Mouse (Mus musculus) neural tube, embryonic 13.5 days (tissue): Measurements from ENCODE around the gene Ccser1. TPM values are rescaled to one million over a fixed set of nuclear protein-coding genes. Genes with fewer than 3 reads are reported as not detected.
"Not testable (repeated sequence)": the region's sequence is repeated elsewhere in the genome, so short reads cannot be mapped to it uniquely, and the experiment has no call there.

Source experiments
- ATAC-seq: fragments of 200-750 bp; cut with Nextera tagmentation; 2 replicates; pipeline ENCODE4 v1.8.0; 2017; ENCODE audit warnings: low read depth, mild to moderate bottlenecking, moderate TSS enrichment, moderate library complexity
- H3K27ac ChIP-seq: fragments of 300-500 bp; sonication (generic); replicated peaks from 2 replicates; pipeline ENCODE4 v1.5.1; 2015; ENCODE audit warnings: moderate library complexity, mild to moderate bottlenecking, inconsistent platforms
- H3K27me3 ChIP-seq: fragments of 300-500 bp; sonication (generic); 2 replicates; pipeline ENCODE4 v1.6.1; 2015; ENCODE audit warnings: mild to moderate bottlenecking, inconsistent platforms
- H3K36me3 ChIP-seq: fragments of 300-500 bp; sonication (generic); 2 replicates; pipeline ENCODE4 v1.6.1; 2015; ENCODE audit warnings: mild to moderate bottlenecking, inconsistent platforms
- H3K4me1 ChIP-seq: fragments of 300-500 bp; sonication (generic); replicated peaks from 2 replicates; pipeline ENCODE4 v1.6.1; 2015; ENCODE audit warnings: inconsistent platforms
- H3K4me2 ChIP-seq: fragments of 300-500 bp; sonication (generic); 2 replicates; pipeline ENCODE4 v1.6.1; 2015; ENCODE audit warnings: inconsistent platforms, mild to moderate bottlenecking, moderate library complexity
- H3K4me3 ChIP-seq: fragments of 300-500 bp; sonication (generic); 2 replicates; pipeline ENCODE4 v1.5.1; 2015; ENCODE audit warnings: mild to moderate bottlenecking, inconsistent platforms
- H3K9ac ChIP-seq: fragments of 300-500 bp; sonication (generic); 2 replicates; pipeline ENCODE4 v1.6.1; 2015; ENCODE audit warnings: moderate library complexity, mild to moderate bottlenecking, inconsistent platforms
- H3K9me3 ChIP-seq: fragments of 300-500 bp; sonication (generic); 2 replicates; pipeline ENCODE4 v1.6.1; 2016; ENCODE audit warnings: inconsistent platforms
- WGBS: fragments of 180-500 bp; shearing (Covaris S2); methylation state at CpG from one replicate; pipeline ENCODE4 v1.1.7; 2015; 5-methylcytosine and 5-hydroxymethylcytosine counted together
- polyA plus RNA-seq: library from polyadenylated mRNA; unstranded; fragments of >200 nt; fragmentation: Nextera tagmentation; extraction: Ambion mirVana; gene quantifications from 2 replicates; pipeline ENCODE4 v1.2.1, GENCODE M21; 2015

The Ccser1 gene
- polyA plus RNA-seq, 1 experiment from 2014 or later, result 23.1 TPM

- no peaks in the 10 kb centered on the region for H3K9me3 ChIP-seq
- no peaks in the 10 kb centered on the region for H3K27me3 ChIP-seq
- no peak overlapping the region for H3K9ac ChIP-seq
- H3K4me3 ChIP-seq, result no peak overlapping the region
- 47% methylated on average over 5 of the region's 5 CpGs for WGBS
- H3K27ac ChIP-seq, result no peak overlapping the region
- H3K4me1 ChIP-seq, result peaks cover 25% of the 10 kb centered on the region
- no peak overlapping the region for H3K4me2 ChIP-seq
- no peak for ATAC-seq
- H3K36me3 ChIP-seq, result no peaks in the 10 kb centered on the region
These were observed 50.1 kb downstream of the Ccser1 start for GRCm38 (mm10) chr6:61230058-61230718.

- 64% methylated on average over 5 of the region's 5 CpGs for WGBS
- Histone ChIP-seq H3K27me3 (no peaks in the 10 kb centered on the region), H3K27ac (no peak overlapping the region), H3K4me1 (peaks cover 25% of the 10 kb centered on the region), H3K4me2 (no peak overlapping the region), H3K36me3 (no peaks in the 10 kb centered on the region), H3K9ac (no peak overlapping the region), H3K4me3 (no peak overlapping the region), H3K9me3 (no peaks in the 10 kb centered on the region)
- no peak for ATAC-seq
These were observed 52.9 kb downstream of the Ccser1 start for GRCm38 (mm10) chr6:61233060-61233459.

- H3K4me2 ChIP-seq, result no peak overlapping the region
- no peak overlapping the region for H3K4me3 ChIP-seq
- peak overlapping the region; percentile 3; the same call in 1 of the 2 replicates for H3K27ac ChIP-seq
- H3K9ac ChIP-seq, result no peak overlapping the region; the same call in 1 of the 2 replicates
- peaks cover 25% of the 10 kb centered on the region for H3K4me1 ChIP-seq
- WGBS, result 22% methylated on average over 5 of the region's 5 CpGs
- H3K36me3 ChIP-seq, result no peaks in the 10 kb centered on the region
- no peaks in the 10 kb centered on the region for H3K27me3 ChIP-seq
- no peaks in the 10 kb centered on the region for H3K9me3 ChIP-seq
- no peak for ATAC-seq
These were observed 53.5 kb downstream of the Ccser1 start for GRCm38 (mm10) chr6:61233548-61234187.

GRCm38 (mm10) chr6:61240618-61241017 is 60.5 kb downstream of the Ccser1 start:
- ATAC-seq, result no peak
- H3K4me1 ChIP-seq, result no peaks in the 10 kb centered on the region
- WGBS, result 71% methylated on average over 2 of the region's 2 CpGs
- no peak overlapping the region for H3K27ac ChIP-seq
- H3K9me3 ChIP-seq, result no peaks in the 10 kb centered on the region
- H3K9ac ChIP-seq, result no peak overlapping the region
- H3K27me3 ChIP-seq, result no peaks in the 10 kb centered on the region
- no peaks in the 10 kb centered on the region for H3K36me3 ChIP-seq
- no peak overlapping the region for H3K4me2 ChIP-seq
- no peak overlapping the region for H3K4me3 ChIP-seq

GRCm38 (mm10) chr6:61242556-61242955 is 62.4 kb downstream of the Ccser1 start:
- Histone ChIP-seq H3K27me3 (no peaks in the 10 kb centered on the region), H3K9me3 (no peaks in the 10 kb centered on the region), H3K4me3 (no peak overlapping the region), H3K4me2 (no peak overlapping the region), H3K4me1 (no peaks in the 10 kb centered on the region; the same call in 1 of the 2 replicates), H3K9ac (no peak overlapping the region), H3K27ac (no peak overlapping the region), H3K36me3 (no peaks in the 10 kb centered on the region)
- ATAC-seq, result no peak
- WGBS, result 86% methylated on average over 3 of the region's 3 CpGs

GRCm38 (mm10) chr6:61246523-61246922 is 66.4 kb downstream of the Ccser1 start:
- no peaks in the 10 kb centered on the region for H3K27me3 ChIP-seq
- no peak for ATAC-seq
- H3K27ac ChIP-seq, result no peak overlapping the region
- no peaks in the 10 kb centered on the region for H3K9me3 ChIP-seq
- WGBS, result 80% methylated on average over 4 of the region's 4 CpGs
- H3K4me3 ChIP-seq, result no peak overlapping the region
- H3K4me1 ChIP-seq, result peaks cover 9% of the 10 kb centered on the region; the same call in 1 of the 2 replicates
- H3K4me2 ChIP-seq, result no peak overlapping the region
- H3K9ac ChIP-seq, result no peak overlapping the region
- no peaks in the 10 kb centered on the region for H3K36me3 ChIP-seq

GRCm38 (mm10) chr6:61247842-61248472 is 67.8 kb downstream of the Ccser1 start:
- Histone ChIP-seq H3K36me3 (no peaks in the 10 kb centered on the region), H3K4me3 (no peak overlapping the region), H3K27me3 (no peaks in the 10 kb centered on the region), H3K27ac (0 out of 2 replicates have a peak overlapping the region, but pooled peaks have one; percentile 11), H3K9me3 (no peaks in the 10 kb centered on the region), H3K4me2 (no peak overlapping the region), H3K9ac (no peak overlapping the region), H3K4me1 (peaks cover 9% of the 10 kb centered on the region; the same call in 1 of the 2 replicates)
- 73% methylated on average over 4 of the region's 4 CpGs for WGBS
- no peak for ATAC-seq

- H3K9ac ChIP-seq, result no peak overlapping the region
- H3K36me3 ChIP-seq, result no peaks in the 10 kb centered on the region
- WGBS, result 62% methylated on average over 2 of the region's 2 CpGs
- ATAC-seq, result peak; percentile 59; the same call in 1 of the 2 replicates
- H3K4me2 ChIP-seq, result no peak overlapping the region
- no peak overlapping the region for H3K27ac ChIP-seq
- no peak overlapping the region for H3K4me3 ChIP-seq
- no peaks in the 10 kb centered on the region for H3K9me3 ChIP-seq
- peaks cover 9% of the 10 kb centered on the region; the same call in 1 of the 2 replicates for H3K4me1 ChIP-seq
- H3K27me3 ChIP-seq, result no peaks in the 10 kb centered on the region
These were observed 68.6 kb downstream of the Ccser1 start for GRCm38 (mm10) chr6:61248700-61249099.

GRCm38 (mm10) chr6:61251232-61251631 is 71.1 kb downstream of the Ccser1 start:
- H3K27me3 ChIP-seq, result no peaks in the 10 kb centered on the region
- no peak for ATAC-seq
- WGBS, result 83% methylated on average over 1 of the region's 1 CpGs

GRCm38 (mm10) chr6:61252912-61253311 is 72.8 kb downstream of the Ccser1 start:
- WGBS, result 67% methylated on average over 7 of the region's 7 CpGs
- peak; percentile 59; the same call in 1 of the 2 replicates for ATAC-seq
- H3K36me3 ChIP-seq, result no peaks in the 10 kb centered on the region

More at GRCm38 (mm10) chr6:61251232-61251631, 71.1 kb downstream of the Ccser1 start:
- no peak overlapping the region for H3K9ac ChIP-seq
- no peak overlapping the region for H3K4me3 ChIP-seq
- H3K4me2 ChIP-seq, result no peak overlapping the region
- H3K4me1 ChIP-seq, result peaks cover 9% of the 10 kb centered on the region; the same call in 1 of the 2 replicates
- H3K9me3 ChIP-seq, result no peaks in the 10 kb centered on the region
- H3K27ac ChIP-seq, result no peak overlapping the region
- no peaks in the 10 kb centered on the region for H3K36me3 ChIP-seq

GRCm38 (mm10) chr6:61255874-61256273 is 75.8 kb downstream of the Ccser1 start:
- not testable (repeated sequence) for H3K27ac ChIP-seq, H3K4me3 ChIP-seq, ATAC-seq, H3K4me1 ChIP-seq, H3K4me2 ChIP-seq, H3K9ac ChIP-seq, H3K36me3 ChIP-seq, H3K27me3 ChIP-seq, H3K9me3 ChIP-seq
- WGBS, result 78% methylated on average over 1 of the region's 1 CpGs

More at GRCm38 (mm10) chr6:61252912-61253311, 72.8 kb downstream of the Ccser1 start:
- Histone ChIP-seq H3K4me1 (peaks cover 9% of the 10 kb centered on the region; the same call in 1 of the 2 replicates), H3K4me3 (no peak overlapping the region), H3K9ac (no peak overlapping the region), H3K4me2 (no peak overlapping the region), H3K27ac (no peak overlapping the region), H3K9me3 (no peaks in the 10 kb centered on the region), H3K27me3 (no peaks in the 10 kb centered on the region)
